Mouse (Mus musculus) heart, postnatal 4 days (tissue): ENCODE measurements at regions not wholly inside any gene's neighbourhood (a gene's known extent, or its start where the extent isn't known, plus 50 kb on each side); places are given as distances from the start of the nearest gene placed in this dataset.

ENCODE experiments used
- DNase-seq: peaks from one replicate; pipeline ENCODE4 v3.0.0; 2021

GRCm38 (mm10) chr1:16007809-16008208, 85.3 kb downstream of the 4930444P10Rik start:
- no peak for DNase-seq

DNA sequence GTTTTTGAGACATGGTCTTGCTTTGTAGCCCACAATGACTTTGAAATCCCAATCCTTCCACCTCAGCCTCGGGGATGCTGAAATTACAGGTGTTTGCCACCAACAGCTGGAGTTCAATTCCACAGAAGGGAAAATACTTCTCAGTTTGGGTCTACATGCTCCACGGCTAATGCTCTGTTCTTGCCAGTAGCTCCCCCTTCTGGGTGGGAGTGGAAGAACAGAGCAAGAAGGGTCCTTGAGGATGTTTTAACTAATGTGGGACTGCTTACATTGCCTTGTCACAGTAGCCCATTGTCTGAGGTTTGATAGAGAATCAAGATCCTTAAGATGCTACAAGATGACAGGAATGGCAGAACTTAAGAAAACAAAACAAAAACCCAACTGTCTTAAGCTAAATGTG, 86.2 kb downstream of the 4930444P10Rik start:
- DNase-seq: no peak

GRCm38 (mm10) chr1:15997135-15997534, 96.0 kb downstream of the 4930444P10Rik start:
- DNase-seq: no peak

DNA sequence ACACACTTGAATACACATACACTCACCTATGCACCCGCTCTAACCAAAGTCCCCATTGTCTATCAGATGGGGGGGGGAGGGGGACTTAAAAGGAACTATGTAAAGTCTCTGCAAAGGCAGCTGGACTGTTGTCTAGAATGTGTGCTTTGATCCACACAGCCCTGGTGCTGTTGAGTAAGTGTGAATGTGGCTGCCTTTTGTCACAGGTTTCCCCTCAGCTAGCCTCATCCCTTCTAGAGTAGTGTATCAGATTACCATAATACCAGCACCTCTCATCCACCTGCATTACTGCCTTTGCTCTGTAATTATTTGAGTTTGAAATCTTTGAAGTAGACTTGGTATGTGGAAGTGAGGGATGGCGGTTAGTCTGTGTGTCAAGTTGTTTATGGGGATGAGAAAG, 96.8 kb downstream of the 4930444P10Rik start:
- DNase-seq: no peak

- peak; percentile 5 for DNase-seq
Observed at GRCm38 (mm10) chr1:15993561-15994410, 99.3 kb downstream of the 4930444P10Rik start.

DNA sequence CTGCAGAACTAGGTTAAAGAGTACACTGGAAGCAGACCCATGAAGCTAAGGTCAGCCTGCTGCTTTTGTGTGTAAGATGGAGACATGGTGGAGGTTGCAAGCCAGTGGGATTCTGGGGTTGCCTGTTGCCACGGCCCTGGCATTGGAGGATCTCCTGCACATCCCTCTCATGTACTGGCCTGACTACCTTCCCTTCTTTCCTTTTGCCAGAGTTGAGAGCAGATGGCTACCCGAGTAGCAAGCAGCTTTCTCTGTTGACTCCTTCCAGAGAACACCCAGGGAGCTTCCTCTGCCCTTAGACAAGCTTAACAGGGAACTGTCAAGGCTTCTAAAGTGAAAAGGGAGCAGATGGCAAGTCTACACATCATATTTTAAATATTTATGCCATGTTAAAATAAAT, 102.1 kb downstream of the 4930444P10Rik start:
- no peak for DNase-seq

DNA sequence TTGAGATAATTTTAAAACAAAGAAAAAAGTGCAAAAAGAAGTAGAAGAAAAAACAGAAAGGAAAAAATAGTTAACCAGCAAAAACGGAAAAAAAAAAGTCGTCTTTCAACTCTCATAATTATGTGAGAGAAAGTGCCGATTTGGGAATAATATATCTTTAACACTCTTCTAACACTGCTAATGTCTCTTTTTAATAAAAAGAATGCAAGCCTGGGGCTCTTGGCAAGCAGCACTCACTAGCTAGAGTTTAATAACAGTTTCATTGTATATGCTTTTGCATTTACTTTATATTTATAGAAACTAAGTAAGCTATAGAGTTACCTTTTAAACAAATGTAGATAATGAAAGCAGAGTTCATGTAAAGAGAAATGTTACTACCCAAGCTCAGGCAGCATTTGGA, 107.5 kb downstream of the 4930444P10Rik start:
- no peak for DNase-seq

DNA sequence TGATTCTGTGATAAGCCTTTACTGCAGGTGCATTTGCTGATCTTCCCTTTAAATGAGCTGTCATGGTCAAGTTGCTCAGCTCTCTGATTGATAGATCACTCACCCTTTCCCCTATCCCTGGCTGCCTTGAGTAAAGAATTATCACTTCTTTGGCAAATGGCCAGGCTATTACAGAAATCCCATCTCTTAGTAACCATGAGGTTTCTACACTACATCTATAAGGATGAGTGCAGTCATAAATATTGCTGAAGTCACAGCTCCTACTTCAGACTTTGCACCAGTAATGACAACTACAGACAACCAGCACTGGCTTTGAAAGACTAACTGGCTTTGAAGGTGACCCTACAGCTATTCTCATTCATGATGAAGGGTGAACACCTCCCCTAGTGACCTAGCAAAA, 113.8 kb downstream of the 4930444P10Rik start:
- DNase-seq: no peak

DNA sequence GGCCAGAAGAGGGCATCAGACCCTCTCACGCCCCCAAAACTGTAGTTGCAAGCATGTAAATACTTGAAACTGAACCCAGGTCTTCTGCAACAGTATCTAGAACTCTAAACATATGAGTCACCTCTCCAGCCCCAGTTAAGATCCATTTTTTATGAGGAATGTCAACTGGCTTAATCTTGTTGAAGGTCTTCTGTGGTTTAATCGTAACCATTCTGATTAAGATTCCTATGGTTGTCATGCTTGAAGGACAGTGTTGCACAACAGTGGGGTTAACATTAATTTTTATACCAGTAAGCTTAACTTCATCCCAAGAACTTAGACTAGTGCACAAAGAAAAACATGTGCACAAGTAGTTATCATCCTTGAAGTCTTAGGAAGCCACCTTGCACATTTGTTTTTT, 133.5 kb downstream of the 4930444P10Rik start:
- no peak for DNase-seq

DNA sequence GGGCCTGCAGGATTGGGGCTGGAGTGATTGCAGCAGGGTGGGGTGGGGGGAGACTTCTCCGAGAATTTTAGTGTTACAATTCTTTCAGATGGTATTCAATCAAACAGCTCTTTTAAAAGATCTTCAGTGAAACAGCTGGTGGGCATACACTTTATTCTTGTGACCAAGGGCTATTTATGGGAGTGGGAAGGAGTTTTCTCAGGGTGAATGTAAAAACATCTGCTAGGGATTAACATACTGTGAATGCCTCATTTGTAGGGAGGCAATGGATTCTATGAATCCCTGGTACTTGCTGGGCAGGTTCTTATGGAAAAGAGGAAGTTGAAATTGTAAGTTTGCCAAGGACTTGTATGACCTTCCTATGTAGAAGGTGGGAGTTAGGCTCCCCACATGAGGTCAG, 134.5 kb downstream of the 4930444P10Rik start:
- no peak for DNase-seq

DNA sequence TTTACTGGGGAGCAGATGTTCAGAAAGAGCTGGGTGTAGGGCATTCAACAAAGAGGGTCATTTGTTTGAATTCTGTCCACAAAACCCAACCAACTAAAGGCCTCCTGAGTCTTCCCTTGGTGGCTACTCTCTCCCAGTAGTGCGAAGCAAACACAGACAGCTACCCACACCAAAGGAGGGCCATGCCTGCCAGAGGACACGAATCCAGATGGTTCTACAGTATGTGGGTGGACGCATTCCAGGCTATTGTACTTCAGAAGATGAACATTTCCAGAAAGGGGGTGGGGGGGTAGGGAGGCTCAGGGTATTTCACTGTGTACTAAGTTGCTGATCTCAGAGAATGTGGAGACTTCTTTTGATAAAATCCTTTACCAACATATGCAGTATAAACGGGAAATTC, 149.5 kb downstream of the 4930444P10Rik start:
- no peak for DNase-seq

GRCm38 (mm10) chr1:15943041-15943440, 150.1 kb downstream of the 4930444P10Rik start:
- no peak for DNase-seq
